Mouse (Mus musculus) kidney, embryonic 16.5 days (tissue): ENCODE data around the gene Igfbp5. TPM values are rescaled to one million over a fixed set of nuclear protein-coding genes. Genes with fewer than 3 reads are reported as not detected.
A peak's percentile ranks its signal among the peaks of the same experiment; 100 is the strongest.

ENCODE experiments used
- ATAC-seq: fragments of 200-750 bp; cut with Nextera tagmentation; 2 replicates; pipeline ENCODE4 v1.8.0; 2017; ENCODE audit warnings: moderate TSS enrichment; ENCODE audit not compliant: low FRiP score, low TSS enrichment
- H3K27ac ChIP-seq: fragments of 300-500 bp; sonication (generic); 2 replicates; pipeline ENCODE4 v1.5.1; 2014; ENCODE audit warnings: low read length
- H3K27me3 ChIP-seq: fragments of 300-500 bp; sonication (generic); 2 replicates; pipeline ENCODE4 v1.6.1; 2014; ENCODE audit warnings: low read length, control low read depth, mixed read lengths; ENCODE audit not compliant: insufficient read depth
- H3K36me3 ChIP-seq: fragments of 300-500 bp; sonication (generic); 2 replicates; pipeline ENCODE4 v1.6.1; 2014; ENCODE audit warnings: low read length, control low read depth, mixed read lengths; ENCODE audit not compliant: insufficient read depth
- H3K4me1 ChIP-seq: fragments of 300-500 bp; sonication (generic); 2 replicates; pipeline ENCODE4 v1.6.1; 2014; ENCODE audit warnings: low read length, control low read depth, mixed read lengths; ENCODE audit not compliant: insufficient read depth
- H3K4me2 ChIP-seq: fragments of 300-500 bp; sonication (generic); replicated peaks from 2 replicates; pipeline ENCODE4 v1.6.1; 2014; ENCODE audit warnings: low read depth, low read length
- H3K4me3 ChIP-seq: fragments of 300-500 bp; sonication (generic); 2 replicates; pipeline ENCODE4 v1.5.1; 2014; ENCODE audit warnings: mild to moderate bottlenecking, low read length
- H3K9ac ChIP-seq: fragments of 300-500 bp; sonication (generic); replicated peaks from 2 replicates; pipeline ENCODE4 v1.6.1; 2014; ENCODE audit warnings: low read length
- H3K9me3 ChIP-seq: fragments of 300-500 bp; sonication (generic); 2 replicates; pipeline ENCODE4 v1.6.1; 2016; ENCODE audit warnings: low read length, control low read depth
- WGBS: fragments of 180-500 bp; shearing (Covaris S2); extraction: QIAGEN DNeasy Blood & Tissue Kit; methylation state at CpG from one replicate; pipeline ENCODE4 v1.1.7; 2014; 5-methylcytosine and 5-hydroxymethylcytosine counted together
- polyA plus RNA-seq: library from polyadenylated mRNA; unstranded; fragments of >200 nt; fragmentation: Nextera tagmentation; extraction: Ambion mirVana; gene quantifications from 2 replicates; pipeline ENCODE4 v1.2.1, GENCODE M21; 2015

Gene Igfbp5
- polyA plus RNA-seq, 1 experiment from 2014 or later: 89.0 TPM

- Histone ChIP-seq H3K4me3 (no peak overlapping the region), H3K36me3 (no peaks in the 10 kb centered on the region; the same call in 1 of the 2 replicates), H3K4me2 (no peak overlapping the region), H3K9ac (no peak overlapping the region), H3K9me3 (no peaks in the 10 kb centered on the region; the same call in 1 of the 2 replicates), H3K27me3 (no peaks in the 10 kb centered on the region), H3K27ac (peak overlapping the region; percentile 21; the same call in 1 of the 2 replicates), H3K4me1 (peaks cover 23% of the 10 kb centered on the region)
- 33% methylated on average over 3 of the region's 3 CpGs for WGBS
- no peak for ATAC-seq
Observed at GRCm38 (mm10) chr1:72832715-72833153, 42.0 kb downstream of the Igfbp5 start.

- ATAC-seq: peak; percentile 39
- H3K27ac ChIP-seq: no peak overlapping the region
- H3K4me3 ChIP-seq: no peak overlapping the region
- no peak overlapping the region for H3K4me2 ChIP-seq
- peaks cover 46% of the 10 kb centered on the region for H3K4me1 ChIP-seq
- no peak overlapping the region for H3K9ac ChIP-seq
- H3K27me3 ChIP-seq: no peaks in the 10 kb centered on the region
- H3K36me3 ChIP-seq: no peaks in the 10 kb centered on the region; the same call in 1 of the 2 replicates
- 72% methylated on average over 2 of the region's 2 CpGs for WGBS
- H3K9me3 ChIP-seq: no peaks in the 10 kb centered on the region; the same call in 1 of the 2 replicates
Observed at GRCm38 (mm10) chr1:72830485-72830884, 44.2 kb downstream of the Igfbp5 start.

- Histone ChIP-seq H3K4me1 (peaks cover 53% of the 10 kb centered on the region), H3K4me3 (no peak overlapping the region), H3K9me3 (no peaks in the 10 kb centered on the region; the same call in 1 of the 2 replicates), H3K27me3 (no peaks in the 10 kb centered on the region), H3K9ac (no peak overlapping the region), H3K4me2 (no peak overlapping the region), H3K36me3 (no peaks in the 10 kb centered on the region; the same call in 1 of the 2 replicates), H3K27ac (no peak overlapping the region)
- ATAC-seq: no peak
- 95% methylated on average over 5 of the region's 5 CpGs for WGBS
Observed at GRCm38 (mm10) chr1:72828843-72829242, 45.8 kb downstream of the Igfbp5 start.

GRCm38 (mm10) chr1:72827411-72828315, 47.0 kb downstream of the Igfbp5 start:
- Histone ChIP-seq H3K9ac (no peak overlapping the region), H3K4me1 (peaks cover 47% of the 10 kb centered on the region), H3K4me2 (peak overlapping the region; percentile 100), H3K4me3 (no peak overlapping the region), H3K27ac (peak overlapping the region; percentile 7; the same call in 1 of the 2 replicates), H3K9me3 (no peaks in the 10 kb centered on the region; the same call in 1 of the 2 replicates), H3K36me3 (no peaks in the 10 kb centered on the region; the same call in 1 of the 2 replicates), H3K27me3 (no peaks in the 10 kb centered on the region)
- no peak for ATAC-seq
- WGBS: 33% methylated on average over 12 of the region's 12 CpGs

GRCm38 (mm10) chr1:72826931-72827330, 47.8 kb downstream of the Igfbp5 start:
- Histone ChIP-seq H3K9me3 (no peaks in the 10 kb centered on the region; the same call in 1 of the 2 replicates), H3K27me3 (no peaks in the 10 kb centered on the region), H3K36me3 (no peaks in the 10 kb centered on the region; the same call in 1 of the 2 replicates), H3K4me1 (peaks cover 43% of the 10 kb centered on the region), H3K4me3 (peak overlapping the region; percentile 68), H3K9ac (peak overlapping the region; percentile 22), H3K27ac (peak overlapping the region; percentile 7), H3K4me2 (peak overlapping the region; percentile 100)
- no peak for ATAC-seq
- WGBS: 24% methylated on average over 7 of the region's 7 CpGs

GRCm38 (mm10) chr1:72826446-72826845, 48.2 kb downstream of the Igfbp5 start:
- Histone ChIP-seq H3K36me3 (no peaks in the 10 kb centered on the region; the same call in 1 of the 2 replicates), H3K9me3 (no peaks in the 10 kb centered on the region; the same call in 1 of the 2 replicates), H3K4me3 (peak overlapping the region; percentile 68), H3K4me1 (peaks cover 43% of the 10 kb centered on the region), H3K4me2 (peak overlapping the region; percentile 100), H3K9ac (peak overlapping the region; percentile 22), H3K27me3 (no peaks in the 10 kb centered on the region), H3K27ac (peak overlapping the region; percentile 7; the same call in 1 of the 2 replicates)
- WGBS: 17% methylated on average over 6 of the region's 6 CpGs
- ATAC-seq: no peak

GRCm38 (mm10) chr1:72825921-72826320, 48.8 kb downstream of the Igfbp5 start:
- Histone ChIP-seq H3K27ac (no peak overlapping the region), H3K9ac (0 out of 2 replicates have a peak overlapping the region, but pooled peaks have one; percentile 75), H3K4me1 (peaks cover 43% of the 10 kb centered on the region), H3K27me3 (no peaks in the 10 kb centered on the region), H3K4me3 (peak overlapping the region; percentile 68), H3K9me3 (no peaks in the 10 kb centered on the region), H3K36me3 (no peaks in the 10 kb centered on the region; the same call in 1 of the 2 replicates), H3K4me2 (peak overlapping the region; percentile 100)
- 29% methylated on average over 4 of the region's 4 CpGs for WGBS
- no peak for ATAC-seq

GRCm38 (mm10) chr1:72825286-72825685, 49.4 kb downstream of the Igfbp5 start:
- H3K9me3 ChIP-seq: no peaks in the 10 kb centered on the region
- peak overlapping the region; percentile 75 for H3K9ac ChIP-seq
- peak overlapping the region; percentile 100 for H3K4me2 ChIP-seq
- no peaks in the 10 kb centered on the region for H3K27me3 ChIP-seq
- H3K4me3 ChIP-seq: peak overlapping the region; percentile 68
- ATAC-seq: peak; percentile 29; the same call in 1 of the 2 replicates
- H3K27ac ChIP-seq: no peak overlapping the region
- no peaks in the 10 kb centered on the region for H3K36me3 ChIP-seq
- WGBS: under 1% methylated on average over 20 of the region's 20 CpGs
- H3K4me1 ChIP-seq: peaks cover 39% of the 10 kb centered on the region

GRCm38 (mm10) chr1:72824707-72825101, 50.0 kb downstream of the Igfbp5 start:
- Histone ChIP-seq H3K27me3 (no peaks in the 10 kb centered on the region), H3K4me2 (peak overlapping the region; percentile 100), H3K27ac (no peak overlapping the region), H3K9ac (peak overlapping the region; percentile 75), H3K9me3 (no peaks in the 10 kb centered on the region), H3K36me3 (no peaks in the 10 kb centered on the region), H3K4me1 (peaks cover 39% of the 10 kb centered on the region), H3K4me3 (peak overlapping the region; percentile 68)
- under 1% methylated on average over 37 of the region's 37 CpGs for WGBS
- ATAC-seq: peak; percentile 57
